Mouse (Mus musculus) testis, adult 2 months (tissue): ENCODE measurements around the gene Arid3c.

ENCODE experiments used
- CTCF ChIP-seq: fragments of 200-500 bp; IDR thresholded peaks from 2 replicates; pipeline ENCODE4 v1.5.1; 2012; ENCODE audit warnings: low read depth, mild to moderate bottlenecking, inconsistent platforms, low read length, moderate library complexity; ENCODE audit not compliant: control insufficient read depth, insufficient read depth, insufficient replicate concordance
- POLR2A ChIP-seq: fragments of 200-500 bp; IDR thresholded peaks from 2 replicates; pipeline ENCODE4 v1.6.1; 2012; ENCODE audit warnings: low read depth, mild to moderate bottlenecking, inconsistent platforms, low read length, moderate library complexity; ENCODE audit not compliant: control insufficient read depth

DNA sequence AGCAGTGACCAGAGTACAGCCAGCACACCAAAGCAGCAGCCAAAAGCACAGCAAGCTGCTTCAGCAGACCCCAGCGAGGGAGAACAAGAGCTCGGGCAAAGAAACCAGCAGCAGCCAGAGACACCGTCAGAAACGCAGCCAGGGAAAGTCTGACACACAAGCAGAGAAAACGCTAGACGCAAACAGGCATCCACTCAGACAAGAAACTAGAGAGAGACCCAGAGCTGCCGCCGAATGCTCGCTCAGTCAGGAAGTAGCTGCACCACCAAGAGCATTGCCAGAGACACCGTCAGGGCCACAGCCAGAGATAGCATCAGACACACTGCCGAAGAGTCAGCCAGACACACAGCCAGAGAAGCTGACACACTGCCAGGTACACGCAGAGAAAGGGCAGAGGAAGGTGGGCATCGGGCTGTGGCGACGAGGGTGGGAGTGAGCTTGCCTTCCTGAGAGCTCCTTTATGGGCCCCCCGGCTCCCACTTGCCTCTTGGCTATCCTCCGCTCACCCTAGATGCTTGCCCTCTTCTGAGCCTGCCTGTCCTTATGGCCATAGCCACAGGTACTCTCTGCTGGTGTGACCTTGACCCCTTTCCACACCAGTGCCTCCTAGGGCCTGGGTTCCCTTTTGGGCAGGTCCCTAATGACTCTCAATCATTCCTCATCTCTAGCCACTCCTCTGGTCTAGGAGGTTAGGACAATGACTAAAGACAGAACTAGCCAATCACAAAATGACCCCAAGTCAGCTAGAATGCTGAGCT, 54.5 kb downstream of the Arid3c start:
- no peak for TF ChIP-seq CTCF
- no peak for TF ChIP-seq POLR2A
